ENCODE assay signal across 10 mouse cellular contexts in genomic region chr1:194624973-194625372, GRCm38 (mm10). TPM values are rescaled to one million over a fixed set of nuclear protein-coding genes. Genes with fewer than 3 reads are reported as not detected.
DNase-seq lines count a peak whose midpoint lies in the region; ATAC-seq and TF ChIP-seq lines count a peak whose summit lies in the region.
"Had no signal": no experiment of that assay in that cellular context is flagged by ENCODE, and none has a peak within 500 bp of the region (broad histone marks: within the 10 kb centered on the region; RNA-seq: fewer than 3 reads in every experiment).

No protein-coding gene starts in this region.

- TF ChIP-seq EP300 in heart, adult 2 months (IDR thresholded peaks at IDR 0.05; ENCODE audit: insufficient read depth, low read depth, low read length) = no peak

- DNase-seq in heart, adult 2 months = no peak
- no peak for DNase-seq in heart, postnatal 25 days (ENCODE audit: low spot score)
- DNase-seq in lung, embryonic 14.5 days = peak; percentile 72
- no peak for DNase-seq in lung, postnatal 4 days
- DNase-seq in hindbrain, embryonic 11.5 days (ENCODE audit: low spot score) = no peak
- DNase-seq in urinary bladder, postnatal 10 days (ENCODE audit: low spot score) = no peak
- no peak for DNase-seq in retina, postnatal 1 day

- no peak for TF ChIP-seq CTCF in heart, adult 2 months (IDR thresholded peaks at IDR 0.05)
- TF ChIP-seq CTCF in lung, embryonic 14.5 days (IDR thresholded peaks at IDR 0.05; ENCODE audit: low read depth) = no peak

- H3K9ac ChIP-seq in heart, adult 2 months (ENCODE audit: low read depth, low read length) = no peak overlapping the region
- H3K9ac ChIP-seq in lung, embryonic 14.5 days = no peak overlapping the region
- no peak overlapping the region for H3K9ac ChIP-seq in hindbrain, embryonic 11.5 days (ENCODE audit: low read depth, low read length)
- H3K9ac ChIP-seq in neural tube, embryonic 14.5 days (replicated peaks; ENCODE audit: low read depth, low read length) = peak overlapping the region; percentile 91; the same call in 1 of the 2 replicates

- TF ChIP-seq POLR2A in heart, adult 2 months (IDR thresholded peaks at IDR 0.05; ENCODE audit: insufficient read depth, low read depth, low read length) = no peak

- H3K36me3 ChIP-seq in heart, adult 2 months (ENCODE audit: control insufficient read depth, insufficient read depth, low read length) = peaks cover 42% of the 10 kb centered on the region
- no peaks in the 10 kb centered on the region for H3K36me3 ChIP-seq in lung, embryonic 14.5 days (ENCODE audit: insufficient read depth)
- no peaks in the 10 kb centered on the region for H3K36me3 ChIP-seq in hindbrain, embryonic 11.5 days (ENCODE audit: control insufficient read depth, insufficient read depth, low read length)
- peaks cover 5% of the 10 kb centered on the region; the same call in 1 of the 2 replicates for H3K36me3 ChIP-seq in neural tube, embryonic 14.5 days (ENCODE audit: control insufficient read depth, insufficient read depth, low read length)

- 15% methylated on average over 4 of the region's 4 CpGs for WGBS in heart, adult 2 months
- WGBS in lung, embryonic 14.5 days = 31% methylated on average over 4 of the region's 4 CpGs
- WGBS in hindbrain, embryonic 11.5 days = 38% methylated on average over 4 of the region's 4 CpGs
- 24% methylated on average over 4 of the region's 4 CpGs for WGBS in neural tube, embryonic 14.5 days

- H3K4me1 ChIP-seq in heart, adult 2 months (ENCODE audit: control insufficient read depth, insufficient read depth, low read length) = peaks cover 44% of the 10 kb centered on the region
- peaks cover 17% of the 10 kb centered on the region for H3K4me1 ChIP-seq in lung, embryonic 14.5 days (ENCODE audit: insufficient read depth)
- peaks cover 21% of the 10 kb centered on the region for H3K4me1 ChIP-seq in hindbrain, embryonic 11.5 days (replicated peaks; ENCODE audit: control insufficient read depth, insufficient read depth, low read length)
- peaks cover 67% of the 10 kb centered on the region for H3K4me1 ChIP-seq in neural tube, embryonic 14.5 days (ENCODE audit: control insufficient read depth, insufficient read depth, low read length)

- no peak overlapping the region for H3K4me2 ChIP-seq in lung, embryonic 14.5 days
- peak overlapping the region; percentile 80; the same call in 1 of the 2 replicates for H3K4me2 ChIP-seq in hindbrain, embryonic 11.5 days (replicated peaks; ENCODE audit: low read depth, low read length)
- peak overlapping the region; percentile 78 for H3K4me2 ChIP-seq in neural tube, embryonic 14.5 days (ENCODE audit: low read depth, low read length)

- peaks cover 11% of the 10 kb centered on the region for H3K79me2 ChIP-seq in heart, adult 2 months (replicated peaks; ENCODE audit: control insufficient read depth, insufficient read depth, low read length)

- ATAC-seq in lung, embryonic 14.5 days (ENCODE audit: insufficient read depth) = no peak
- ATAC-seq in hindbrain, embryonic 11.5 days (ENCODE audit: low FRiP score) = no peak
- no peak for ATAC-seq in neural tube, embryonic 14.5 days (ENCODE audit: low read depth)

- H3K27ac ChIP-seq in heart, adult 2 months = peak overlapping the region; percentile 13; the same call in 1 of the 2 replicates
- no peak overlapping the region for H3K27ac ChIP-seq in lung, embryonic 14.5 days (ENCODE audit: low read depth)
- no peak overlapping the region for H3K27ac ChIP-seq in hindbrain, embryonic 11.5 days (ENCODE audit: low read depth, low read length)
- no peak overlapping the region; the same call in 1 of the 2 replicates for H3K27ac ChIP-seq in neural tube, embryonic 14.5 days (ENCODE audit: low read depth, low read length)
- H3K27ac ChIP-seq: macrophage had no signal

- no peaks in the 10 kb centered on the region for H3K27me3 ChIP-seq in heart, adult 2 months (ENCODE audit: control insufficient read depth, insufficient read depth, low read length)
- H3K27me3 ChIP-seq in lung, embryonic 14.5 days (ENCODE audit: insufficient read depth, low read length) = no peaks in the 10 kb centered on the region
- H3K27me3 ChIP-seq in hindbrain, embryonic 11.5 days (ENCODE audit: control insufficient read depth, insufficient read depth, low read length) = no peaks in the 10 kb centered on the region
- H3K27me3 ChIP-seq in neural tube, embryonic 14.5 days (ENCODE audit: control insufficient read depth, insufficient read depth, low read length) = no peaks in the 10 kb centered on the region
- H3K27me3 ChIP-seq: CH12.LX had no signal

- no peak overlapping the region for H3K4me3 ChIP-seq in heart, adult 2 months
- H3K4me3 ChIP-seq in lung, embryonic 14.5 days (ENCODE audit: low read depth, low read length) = no peak overlapping the region
- 0 out of 2 replicates have a peak overlapping the region, but pooled peaks have one; percentile 11 for H3K4me3 ChIP-seq in hindbrain, embryonic 11.5 days (ENCODE audit: low read depth, low read length)
- H3K4me3 ChIP-seq in neural tube, embryonic 14.5 days (ENCODE audit: low read depth, low read length) = peak overlapping the region; percentile 62

- intact Hi-C loops in heart, adult 2 months (cut with DNase I) = loop anchor here (2.0 to 10.0 kb wide), 3 partner anchors 18 to 330 kb away; no protein-coding TSS in a partner anchor
- intact Hi-C loops in heart, postnatal 25 days (cut with DNase I) = loop anchor here (5.0 kb wide), 1 partner anchor 77 kb away; no protein-coding TSS in a partner anchor

- no peaks in the 10 kb centered on the region for H3K9me3 ChIP-seq in lung, embryonic 14.5 days (ENCODE audit: low read depth, low read length)
- H3K9me3 ChIP-seq in hindbrain, embryonic 11.5 days (ENCODE audit: control insufficient read depth, low read length) = no peaks in the 10 kb centered on the region
- no peaks in the 10 kb centered on the region for H3K9me3 ChIP-seq in neural tube, embryonic 14.5 days (ENCODE audit: control insufficient read depth, low read length)

RNA-seq across cellular contexts. Expression of gene Plxna2, which starts 7.0 kb away (rescaled TPM):
- 10 to 100 TPM; 22.6 to 30.6 TPM for total RNA-seq in heart, adult 2 months (2021)
- 9.8 and 16.7 TPM in 2 replicates for polyA plus RNA-seq in heart, adult 2 months (2012; rRNA removed)
- 10 to 100 TPM; 25.8 to 26.7 TPM for total RNA-seq in heart, postnatal 25 days (2021)
- 9.8 and 10.1 TPM in 2 replicates for polyA plus RNA-seq in lung, embryonic 14.5 days (2014; fragmentation: Nextera tagmentation; extraction: Ambion mirVana)
- 23.2 and 25.4 TPM in 2 replicates for polyA plus RNA-seq in hindbrain, embryonic 11.5 days (2014; fragmentation: Nextera tagmentation; extraction: Ambion mirVana)
- polyA plus RNA-seq in neural tube, embryonic 14.5 days (2014; fragmentation: Nextera tagmentation; extraction: Ambion mirVana) = 76.0 and 79.2 TPM in 2 replicates

Comparison
In these comparisons a context has a peak if more than half of its experiments do, and no peak if none do; other contexts are left out.
1. H3K4me3 ChIP-seq: peak in hindbrain, embryonic 11.5 days (single experiment) and neural tube, embryonic 14.5 days (single experiment); none in heart, adult 2 months (single experiment) and lung, embryonic 14.5 days (single experiment).